Mouse (Mus musculus) myocyte (in vitro differentiated cells): ENCODE results near the gene Arhgef28.

Source experiments
- E2F4 ChIP-seq: IDR thresholded peaks from one replicate; pipeline ENCODE4 v1.6.1; 2011; ENCODE audit warnings: mild to moderate bottlenecking, control low read depth, moderate library complexity; ENCODE audit not compliant: insufficient read depth
- MYOD1 ChIP-seq, 3 experiments: IDR thresholded peaks; one replicate each; pipeline ENCODE4 v1.6.1; 2011; ENCODE audit warnings: control low read depth in 2 of 3, low read depth in 2 of 3, mild to moderate bottlenecking in 2 of 3, moderate library complexity in 1 of 3; ENCODE audit not compliant: insufficient read length in 2 of 3, control insufficient read depth in 1 of 3
- MYOG ChIP-seq, 3 experiments: IDR thresholded peaks; one replicate each; pipeline ENCODE4 v1.6.1; 2011; ENCODE audit warnings: control low read depth in 2 of 3, low read depth in 2 of 3, mild to moderate bottlenecking in 2 of 3; ENCODE audit not compliant: insufficient read length in 2 of 3, control insufficient read depth in 1 of 3, insufficient read depth in 1 of 3
- POLR2A ChIP-seq: IDR thresholded peaks from one replicate; pipeline ENCODE4 v1.6.1; 2011; ENCODE audit warnings: low read depth, mild to moderate bottlenecking, control low read depth, moderate library complexity; ENCODE audit not compliant: insufficient read length
- POLR2AphosphoS2 ChIP-seq: IDR thresholded peaks from one replicate; pipeline ENCODE4 v1.6.1; 2011; ENCODE audit warnings: low read depth, control low read depth; ENCODE audit not compliant: insufficient read length

DNA sequence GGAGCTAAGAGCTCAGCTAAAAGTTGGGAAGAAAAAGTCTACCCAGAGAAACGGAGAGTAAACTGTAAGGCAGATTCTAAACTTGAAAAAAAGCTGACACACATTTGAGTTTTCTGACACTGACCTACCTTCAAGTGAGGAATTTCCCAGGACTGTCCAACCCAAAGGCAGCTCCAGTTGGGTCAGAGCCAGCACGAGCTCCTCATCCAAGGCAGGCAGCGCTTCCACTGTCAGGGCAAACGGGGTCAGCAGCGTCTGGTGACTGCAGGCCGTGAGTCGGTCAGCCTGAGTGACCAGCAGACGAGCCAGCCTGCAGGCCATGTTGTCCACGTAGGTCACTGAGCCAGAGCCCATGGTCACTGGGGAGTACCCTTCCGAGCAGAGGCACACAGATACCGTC lies 131.4 kb downstream of the Arhgef28 start:
- TF ChIP-seq MYOG (IDR thresholded peaks at IDR 0.05; ENCODE audit: control insufficient read depth in 1 of 3, insufficient read depth in 1 of 3, insufficient read length in 2 of 3, low read depth in 2 of 3) (no peak), POLR2AphosphoS2 (no peak), E2F4 (no peak), MYOD1 (IDR thresholded peaks at IDR 0.05; ENCODE audit: control insufficient read depth in 1 of 3, insufficient read length in 2 of 3, low read depth in 2 of 3) (no peak), POLR2A (no peak)
